Mouse (Mus musculus) embryonic facial prominence, embryonic 13.5 days (tissue): Measurements from ENCODE around the gene Brwd1. TPM values are rescaled to one million over a fixed set of nuclear protein-coding genes. Genes with fewer than 3 reads are reported as not detected.
A peak's percentile ranks its signal among the peaks of the same experiment; 100 is the strongest.
"Not testable (repeated sequence)": the region's sequence is repeated elsewhere in the genome, so short reads cannot be mapped to it uniquely, and the experiment has no call there.

Experiments used
- ATAC-seq: fragments of 200-750 bp; cut with Nextera tagmentation; 2 replicates; pipeline ENCODE4 v1.8.0; 2017; ENCODE audit warnings: low read depth; ENCODE audit not compliant: insufficient number of reproducible peaks, insufficient read depth, low FRiP score, low TSS enrichment
- H3K27ac ChIP-seq: fragments of 300-500 bp; sonication (generic); 2 replicates; pipeline ENCODE4 v1.5.1; 2015; ENCODE audit warnings: moderate library complexity, mild to moderate bottlenecking, inconsistent platforms
- H3K27me3 ChIP-seq: fragments of 300-500 bp; sonication (generic); 2 replicates; pipeline ENCODE4 v1.6.1; 2015; ENCODE audit warnings: mild to moderate bottlenecking, inconsistent platforms
- H3K36me3 ChIP-seq: fragments of 300-500 bp; sonication (generic); 2 replicates; pipeline ENCODE4 v1.6.1; 2015; ENCODE audit warnings: mild to moderate bottlenecking, inconsistent platforms
- H3K4me1 ChIP-seq: fragments of 300-500 bp; sonication (generic); 2 replicates; pipeline ENCODE4 v1.6.1; 2015; ENCODE audit warnings: inconsistent platforms
- H3K4me2 ChIP-seq: fragments of 300-500 bp; sonication (generic); 2 replicates; pipeline ENCODE4 v1.6.1; 2015; ENCODE audit warnings: moderate library complexity, mild to moderate bottlenecking, inconsistent platforms
- H3K4me3 ChIP-seq: fragments of 300-500 bp; sonication (generic); 2 replicates; pipeline ENCODE4 v1.5.1; 2015; ENCODE audit warnings: mild to moderate bottlenecking, inconsistent platforms
- H3K9ac ChIP-seq: fragments of 300-500 bp; sonication (generic); 2 replicates; pipeline ENCODE4 v1.6.1; 2015; ENCODE audit warnings: mild to moderate bottlenecking, inconsistent platforms
- H3K9me3 ChIP-seq: fragments of 300-500 bp; sonication (generic); 2 replicates; pipeline ENCODE4 v1.6.1; 2016; ENCODE audit warnings: inconsistent platforms
- WGBS: fragments of 180-500 bp; shearing (Covaris S2); methylation state at CpG from one replicate; pipeline ENCODE4 v1.1.7; 2015; ENCODE audit warnings: mixed read lengths; 5-methylcytosine and 5-hydroxymethylcytosine counted together
- polyA plus RNA-seq: library from polyadenylated mRNA; unstranded; fragments of >200 nt; fragmentation: Nextera tagmentation; extraction: Ambion mirVana; gene quantifications from 2 replicates; pipeline ENCODE4 v1.2.1, GENCODE M21; 2015

The Brwd1 gene
- polyA plus RNA-seq, 1 experiment from 2014 or later, result 113 TPM

DNA sequence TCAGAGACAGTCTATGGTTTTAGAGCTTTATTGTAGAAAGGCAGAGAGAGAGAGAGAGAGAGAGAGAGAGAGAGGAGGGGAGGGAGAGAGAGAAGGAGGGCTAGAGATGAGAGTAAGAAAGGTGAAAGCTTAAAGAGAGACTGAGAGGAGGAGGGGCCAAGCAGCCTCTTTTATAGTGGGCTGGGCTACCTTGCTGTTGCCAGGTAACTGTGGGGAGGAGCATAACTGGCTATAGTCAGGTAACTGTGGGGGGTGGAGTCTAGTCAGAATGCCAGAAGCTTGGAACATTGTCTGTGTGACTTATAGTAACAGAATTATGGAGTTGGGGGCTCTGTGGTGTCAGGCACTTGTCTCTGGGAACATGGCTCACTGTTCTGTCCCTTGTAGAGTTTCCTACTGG, 15.5 kb upstream of the Brwd1 start:
- H3K4me3 ChIP-seq, H3K4me1 ChIP-seq, H3K4me2 ChIP-seq, H3K27me3 ChIP-seq, H3K9me3 ChIP-seq, H3K27ac ChIP-seq, ATAC-seq, H3K9ac ChIP-seq, H3K36me3 ChIP-seq: not testable (repeated sequence)

DNA sequence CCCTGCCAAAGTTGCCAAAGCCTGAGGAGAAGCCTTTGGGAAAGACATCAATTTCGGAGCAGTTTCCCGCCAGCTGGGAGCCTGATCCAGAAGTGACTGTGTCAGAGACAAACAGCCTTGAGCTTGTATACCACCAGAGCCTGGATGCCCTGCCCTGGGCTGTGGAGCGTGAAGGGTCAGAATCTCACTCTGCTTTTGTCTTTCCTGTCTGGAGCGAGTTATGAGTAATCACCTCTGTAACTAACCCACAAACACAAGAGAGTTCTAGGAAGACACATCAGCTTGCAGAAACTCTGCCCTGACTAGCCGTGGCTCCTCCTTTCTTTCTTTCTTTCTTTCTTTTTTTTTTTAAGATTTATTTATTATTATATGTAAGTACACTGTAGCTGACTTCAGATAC, 13.6 kb upstream of the Brwd1 start:
- Histone ChIP-seq H3K4me3 (no peak overlapping the region), H3K27ac (no peak overlapping the region), H3K4me1 (peaks cover 4% of the 10 kb centered on the region), H3K4me2 (no peak overlapping the region), H3K9me3 (no peaks in the 10 kb centered on the region), H3K27me3 (no peaks in the 10 kb centered on the region), H3K9ac (no peak overlapping the region), H3K36me3 (no peaks in the 10 kb centered on the region)
- no peak for ATAC-seq
- 86% methylated on average over 5 of the region's 5 CpGs for whole genome bisulfite sequencing

DNA sequence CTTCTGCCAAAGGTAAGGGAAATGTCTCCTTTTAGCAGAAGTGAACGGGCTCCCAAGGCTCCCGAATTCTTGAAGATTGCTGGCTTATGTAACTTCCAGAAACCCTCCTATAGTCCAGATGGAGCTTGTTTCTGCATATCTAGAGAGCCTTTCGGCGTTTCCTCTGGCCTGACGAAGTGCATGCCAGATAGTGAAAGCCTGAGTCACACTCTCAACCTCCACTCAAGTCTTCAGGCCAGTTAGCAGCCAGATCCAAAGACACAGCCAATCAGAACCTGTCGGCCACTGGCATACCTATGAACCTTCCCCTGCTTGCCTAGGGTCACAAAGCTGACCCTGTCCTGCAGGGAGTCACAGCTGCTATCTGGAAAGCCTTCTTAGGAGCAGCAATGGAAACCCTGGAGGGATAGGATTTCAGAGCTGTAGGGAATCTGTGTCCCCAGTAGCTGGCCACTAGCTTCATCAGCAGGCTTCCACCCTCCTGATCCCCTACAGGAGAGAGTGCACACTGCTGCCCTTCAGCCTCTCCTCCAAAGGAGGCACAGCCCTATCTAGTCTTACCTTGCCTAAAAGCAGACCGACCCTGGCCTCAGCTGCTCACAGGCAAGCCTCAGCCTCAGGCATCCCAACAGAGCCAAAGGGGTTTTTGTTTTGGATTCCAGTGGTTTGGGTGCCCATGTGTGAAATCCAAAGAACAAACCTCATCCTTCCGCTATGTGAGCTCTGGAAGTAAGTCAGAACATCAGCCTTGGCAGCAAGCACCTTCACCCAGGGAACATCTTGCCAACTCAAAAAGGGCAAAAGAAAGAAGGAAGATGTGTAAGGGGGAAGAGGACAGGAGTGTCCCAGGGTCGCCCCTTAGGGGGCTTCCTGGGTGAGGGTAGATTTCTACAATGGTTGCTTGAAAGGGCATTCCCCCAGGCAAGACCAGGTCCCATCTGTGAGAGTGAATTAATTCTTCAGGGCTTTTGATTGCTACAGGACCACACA, 9.5 kb upstream of the Brwd1 start:
- H3K27me3 ChIP-seq, result no peaks in the 10 kb centered on the region
- WGBS, result 56% methylated on average over 9 of the region's 9 CpGs
- no peak overlapping the region for H3K27ac ChIP-seq
- no peaks in the 10 kb centered on the region for H3K9me3 ChIP-seq
- ATAC-seq, result no peak
- no peak overlapping the region for H3K9ac ChIP-seq
- H3K4me2 ChIP-seq, result no peak overlapping the region
- H3K36me3 ChIP-seq, result no peaks in the 10 kb centered on the region
- H3K4me3 ChIP-seq, result no peak overlapping the region
- peaks cover 4% of the 10 kb centered on the region for H3K4me1 ChIP-seq

DNA sequence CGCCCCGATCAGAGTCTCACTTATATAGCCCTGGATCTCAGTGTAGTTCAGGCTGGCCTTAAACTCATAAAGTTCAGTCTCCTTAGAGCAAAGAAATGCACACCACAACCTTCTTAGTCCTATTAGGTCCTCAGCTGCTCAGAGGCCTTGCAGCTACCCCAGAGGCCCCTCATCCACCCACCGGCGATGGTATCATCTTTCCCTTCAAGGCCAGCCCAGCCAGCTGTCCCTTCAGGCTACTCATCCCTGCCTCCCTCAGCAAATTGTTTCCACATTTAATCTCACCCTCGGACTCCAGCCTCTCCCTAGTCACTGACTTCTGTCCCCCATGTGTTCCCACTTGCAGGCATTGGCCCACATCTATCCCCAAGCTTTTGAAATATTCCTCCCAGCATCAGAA, 5.8 kb upstream of the Brwd1 start:
- no peak overlapping the region for H3K4me2 ChIP-seq
- H3K27me3 ChIP-seq, result no peaks in the 10 kb centered on the region
- H3K4me3 ChIP-seq, result no peak overlapping the region
- no peak for ATAC-seq
- no peak overlapping the region for H3K27ac ChIP-seq
- H3K4me1 ChIP-seq, result peaks cover 13% of the 10 kb centered on the region
- no peaks in the 10 kb centered on the region for H3K36me3 ChIP-seq
- no peaks in the 10 kb centered on the region for H3K9me3 ChIP-seq
- 46% methylated on average over 5 of the region's 5 CpGs for WGBS
- H3K9ac ChIP-seq, result no peak overlapping the region

DNA sequence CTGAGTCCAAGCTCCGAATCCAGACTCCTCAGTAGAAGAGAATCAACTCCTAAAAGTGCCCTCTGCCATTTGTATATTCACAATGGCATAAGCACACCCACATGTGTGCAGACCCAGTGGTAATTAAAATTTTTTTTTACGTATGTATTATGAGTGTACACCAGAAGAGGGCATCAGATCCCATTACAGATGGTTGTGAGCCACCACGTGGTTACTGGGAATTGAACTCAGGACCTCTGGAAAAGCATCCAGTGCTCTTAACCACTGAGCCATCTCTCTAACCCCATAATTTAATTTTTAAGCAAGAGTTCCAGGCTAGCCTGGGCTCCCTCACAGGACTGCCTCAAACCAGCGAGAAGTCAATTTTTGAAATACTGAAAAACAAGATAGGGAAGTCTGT, 5.1 kb upstream of the Brwd1 start:
- ATAC-seq, result no peak
- Histone ChIP-seq H3K36me3 (no peaks in the 10 kb centered on the region), H3K4me2 (no peak overlapping the region), H3K9ac (no peak overlapping the region), H3K27me3 (no peaks in the 10 kb centered on the region), H3K27ac (no peak overlapping the region), H3K9me3 (no peaks in the 10 kb centered on the region), H3K4me1 (peaks cover 15% of the 10 kb centered on the region), H3K4me3 (no peak overlapping the region)
- 77% methylated on average over 4 of the region's 4 CpGs for WGBS

DNA sequence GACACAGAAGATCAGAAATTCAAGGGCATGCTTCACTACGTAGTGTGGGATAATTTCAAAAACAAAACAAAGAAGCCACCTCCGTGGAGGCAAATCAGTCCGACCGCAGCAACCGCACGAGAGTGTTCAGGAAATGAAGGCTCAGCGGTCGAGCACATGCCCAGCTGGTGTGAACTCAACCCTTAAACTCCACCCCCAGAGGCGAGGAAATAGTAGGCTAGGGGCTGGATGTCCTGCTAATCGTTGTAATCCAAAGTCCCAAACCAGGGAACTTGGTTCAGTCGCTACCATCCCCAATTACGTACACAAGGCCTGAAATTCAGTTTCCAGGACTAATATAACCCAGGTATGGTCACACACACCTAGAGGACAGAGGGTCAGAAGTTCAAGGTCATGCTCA, 4.7 kb upstream of the Brwd1 start:
- Histone ChIP-seq H3K27ac (no peak overlapping the region), H3K27me3 (no peaks in the 10 kb centered on the region), H3K4me2 (no peak overlapping the region), H3K9me3 (no peaks in the 10 kb centered on the region), H3K9ac (no peak overlapping the region), H3K4me3 (no peak overlapping the region), H3K4me1 (peaks cover 15% of the 10 kb centered on the region), H3K36me3 (no peaks in the 10 kb centered on the region)
- 67% methylated on average over 12 of the region's 12 CpGs for WGBS
- ATAC-seq, result no peak

DNA sequence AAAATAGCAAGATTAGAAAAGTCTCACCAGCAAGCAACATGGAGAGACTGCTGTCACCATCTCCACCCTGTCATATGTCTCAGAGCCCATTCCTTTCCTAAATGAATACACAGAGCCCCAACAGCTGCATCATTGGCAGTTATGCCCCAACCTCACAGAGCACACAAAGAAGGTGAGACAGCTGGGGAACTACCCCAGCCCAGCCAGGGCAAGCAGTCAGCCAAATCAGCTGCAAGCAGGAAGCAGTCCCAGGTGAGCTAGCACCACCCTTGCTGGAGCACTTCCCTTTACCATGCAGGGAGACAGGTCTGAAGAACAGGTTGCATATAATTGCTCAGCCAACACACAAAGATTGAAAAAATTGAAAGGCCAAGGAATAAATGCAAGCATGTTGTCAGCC, 3.3 kb upstream of the Brwd1 start:
- Histone ChIP-seq H3K9ac (no peak overlapping the region), H3K27me3 (no peaks in the 10 kb centered on the region), H3K4me1 (peaks cover 17% of the 10 kb centered on the region), H3K36me3 (peaks cover 5% of the 10 kb centered on the region), H3K27ac (no peak overlapping the region), H3K4me2 (no peak overlapping the region), H3K9me3 (no peaks in the 10 kb centered on the region), H3K4me3 (no peak overlapping the region)
- ATAC-seq, result no peak

DNA sequence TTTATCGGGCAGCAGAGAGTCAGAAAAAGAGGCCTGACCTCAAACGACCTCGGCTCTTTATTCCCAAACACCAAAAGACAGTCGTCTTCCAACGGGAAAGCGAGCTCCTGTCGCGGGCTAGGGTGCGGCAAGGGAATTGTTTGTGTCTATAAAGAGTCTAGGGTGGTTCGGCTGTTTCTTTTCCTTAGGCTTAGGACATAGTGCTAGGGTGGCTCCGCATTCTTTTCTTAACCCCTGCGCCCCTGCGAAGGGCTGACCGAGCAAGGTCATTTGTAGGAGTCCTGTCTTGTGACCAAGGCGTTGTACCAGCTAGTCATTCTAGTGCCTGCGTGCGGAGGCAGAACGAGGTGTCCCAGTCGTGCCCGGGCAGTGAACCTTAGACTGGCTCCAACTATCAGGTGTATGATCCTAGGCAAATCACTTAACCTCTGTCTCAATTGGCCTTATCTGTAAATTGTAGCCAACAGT, 887 bp upstream of the Brwd1 start:
- 5% methylated on average over 20 of the region's 20 CpGs for WGBS
- no peak for ATAC-seq
- peak overlapping the region; percentile 99 for H3K9ac ChIP-seq
- no peaks in the 10 kb centered on the region for H3K9me3 ChIP-seq
- peaks cover 29% of the 10 kb centered on the region for H3K36me3 ChIP-seq
- H3K27ac ChIP-seq, result peak overlapping the region; percentile 97
- H3K4me2 ChIP-seq, result peak overlapping the region; percentile 72
- H3K4me1 ChIP-seq, result peaks cover 21% of the 10 kb centered on the region
- H3K4me3 ChIP-seq, result peak overlapping the region; percentile 100
- no peaks in the 10 kb centered on the region for H3K27me3 ChIP-seq

DNA sequence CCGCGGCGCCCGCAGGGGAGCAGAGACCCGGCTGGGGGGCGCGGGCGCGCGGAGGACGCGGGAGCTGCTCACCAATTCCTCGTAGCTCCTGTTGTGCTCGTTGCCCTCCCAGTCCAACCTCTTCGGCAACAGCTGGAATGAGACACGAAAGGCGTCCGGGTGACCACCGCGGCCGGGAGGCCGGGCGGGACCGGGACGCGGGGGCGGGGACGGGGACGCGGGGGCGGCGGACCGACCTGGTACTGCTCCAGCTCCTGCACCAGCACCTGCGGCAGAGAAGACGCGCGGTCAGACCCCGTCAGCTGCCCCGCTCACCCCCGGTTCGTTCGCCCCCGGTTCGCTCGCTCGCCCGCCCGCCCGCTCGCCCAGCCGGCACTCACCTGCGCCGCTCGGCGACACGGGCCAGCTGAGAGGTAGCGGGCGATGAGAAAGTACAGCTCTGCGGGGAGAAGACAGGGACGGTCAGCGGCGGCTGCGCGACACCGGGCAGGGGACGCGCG, 534 bp downstream of the Brwd1 start:
- peak; percentile 10 for ATAC-seq
- peak overlapping the region; percentile 99 for H3K9ac ChIP-seq
- WGBS, result under 1% methylated on average over 67 of the region's 68 CpGs
- H3K4me3 ChIP-seq, result peak overlapping the region; percentile 100
- no peaks in the 10 kb centered on the region for H3K9me3 ChIP-seq
- peaks cover 42% of the 10 kb centered on the region for H3K36me3 ChIP-seq
- H3K4me2 ChIP-seq, result peak overlapping the region; percentile 72
- peak overlapping the region; percentile 97 for H3K27ac ChIP-seq
- no peaks in the 10 kb centered on the region for H3K27me3 ChIP-seq
- peaks cover 21% of the 10 kb centered on the region for H3K4me1 ChIP-seq

DNA sequence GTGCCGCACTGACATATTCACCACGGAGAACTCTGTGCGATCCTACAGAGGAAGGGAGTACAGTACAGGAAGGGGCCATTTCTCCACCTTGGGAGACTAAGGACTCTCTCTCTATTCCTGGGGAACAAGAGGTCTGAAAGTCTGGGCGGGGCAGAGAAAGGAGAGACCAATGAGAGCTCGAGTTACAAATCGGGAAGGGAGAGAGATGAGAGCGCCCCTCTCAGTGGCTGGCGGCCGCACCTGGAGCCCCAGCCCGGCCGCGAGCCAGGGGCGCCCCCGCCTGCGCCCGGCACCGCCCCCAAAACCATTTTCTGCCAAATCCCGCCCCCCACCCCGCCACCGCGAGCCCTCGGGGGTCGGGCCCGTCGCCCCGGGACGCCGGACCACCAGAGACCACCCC, 995 bp downstream of the Brwd1 start:
- H3K27me3 ChIP-seq, result no peaks in the 10 kb centered on the region
- ATAC-seq, result peak; percentile 74
- H3K9me3 ChIP-seq, result no peaks in the 10 kb centered on the region
- H3K36me3 ChIP-seq, result peaks cover 45% of the 10 kb centered on the region
- H3K4me3 ChIP-seq, result peak overlapping the region; percentile 100
- H3K4me2 ChIP-seq, result peak overlapping the region; percentile 72
- H3K27ac ChIP-seq, result peak overlapping the region; percentile 97
- peaks cover 21% of the 10 kb centered on the region for H3K4me1 ChIP-seq
- WGBS, result 1% methylated on average over 27 of the region's 28 CpGs
- peak overlapping the region; percentile 99 for H3K9ac ChIP-seq

DNA sequence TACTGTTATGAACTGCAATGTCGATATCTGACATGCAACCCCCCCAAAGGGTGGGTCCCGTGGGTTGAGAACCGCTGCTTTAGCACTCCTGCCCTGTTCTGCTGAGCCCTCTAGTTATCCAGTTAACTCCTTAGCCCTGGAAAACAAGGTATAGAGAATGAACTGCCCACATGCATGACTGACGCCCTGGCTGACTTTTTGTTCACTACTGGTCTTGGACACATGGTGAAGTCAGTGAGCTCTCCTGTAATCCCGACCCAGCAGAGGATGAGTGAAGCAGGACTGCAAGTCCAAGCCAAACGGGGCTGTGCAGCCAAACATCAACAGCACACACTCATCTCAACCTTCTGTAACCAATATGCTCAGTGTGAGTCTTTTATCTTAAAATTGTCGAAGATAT, 1.8 kb downstream of the Brwd1 start:
- peaks cover 21% of the 10 kb centered on the region for H3K4me1 ChIP-seq
- H3K9me3 ChIP-seq, result no peaks in the 10 kb centered on the region
- peak overlapping the region; percentile 72 for H3K4me2 ChIP-seq
- ATAC-seq, result no peak
- no peaks in the 10 kb centered on the region for H3K27me3 ChIP-seq
- peaks cover 47% of the 10 kb centered on the region for H3K36me3 ChIP-seq
- 82% methylated on average over 7 of the region's 7 CpGs for WGBS
- no peak overlapping the region for H3K9ac ChIP-seq
- peak overlapping the region; percentile 100 for H3K4me3 ChIP-seq
- H3K27ac ChIP-seq, result no peak overlapping the region

DNA sequence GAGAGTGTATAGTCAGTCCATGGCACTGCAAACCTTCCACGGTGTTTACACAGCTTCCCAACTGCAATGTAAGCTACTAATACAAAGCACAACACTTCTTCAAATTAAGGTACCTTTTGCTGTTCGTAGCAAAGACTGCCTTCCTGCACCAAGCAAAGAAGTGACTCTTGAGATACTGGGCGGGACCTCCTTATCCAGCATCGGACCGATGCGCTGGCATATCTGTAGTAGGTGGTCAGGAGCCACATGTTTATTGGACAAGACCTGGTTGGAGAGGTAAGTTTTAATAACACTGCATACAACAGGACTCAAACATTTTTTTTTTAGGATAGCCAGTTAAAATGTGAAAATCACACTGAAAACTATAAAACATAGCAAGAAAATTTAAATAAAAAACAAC, 14.0 kb downstream of the Brwd1 start:
- no peak overlapping the region for H3K4me3 ChIP-seq
- no peak overlapping the region for H3K4me2 ChIP-seq
- no peak for ATAC-seq
- H3K9ac ChIP-seq, result no peak overlapping the region
- H3K9me3 ChIP-seq, result no peaks in the 10 kb centered on the region
- no peak overlapping the region for H3K27ac ChIP-seq
- 95% methylated on average over 6 of the region's 6 CpGs for WGBS
- no peaks in the 10 kb centered on the region for H3K4me1 ChIP-seq
- peaks cover 86% of the 10 kb centered on the region for H3K36me3 ChIP-seq
- H3K27me3 ChIP-seq, result no peaks in the 10 kb centered on the region
